Mouse (Mus musculus): Measurements from ENCODE around the gene Rabgap1l. TPM values are rescaled to one million over a fixed set of nuclear protein-coding genes. Genes with fewer than 3 reads are reported as not detected.

Rabgap1l gene
- total and polyA plus RNA-seq, 2 experiments: 6.4 to 78.7 TPM

- no peak overlapping the region for H3K27ac ChIP-seq (replicated peaks; ENCODE audit: insufficient read depth, low read depth, low read length)
- no peak for TF ChIP-seq CTCF (IDR thresholded peaks at IDR 0.05; ENCODE audit: low read depth, low read length)
- no peak for TF ChIP-seq POLR2A (IDR thresholded peaks at IDR 0.05; ENCODE audit: extremely low read depth, insufficient read depth, low read length)
- H3K79me2 ChIP-seq (ENCODE audit: control insufficient read depth, insufficient read depth, low read length): no peaks in the 10 kb centered on the region
- H3K4me3 ChIP-seq (ENCODE audit: insufficient read depth, low read depth, low read length): no peak overlapping the region
- peaks cover 6% of the 10 kb centered on the region for H3K36me3 ChIP-seq (ENCODE audit: control insufficient read depth, insufficient read depth, low read length)
- DNase-seq (ENCODE audit: extremely low read depth, low read depth, low spot score): no peak
- WGBS: 92% methylated on average over 2 of the region's 2 CpGs
- H3K27me3 ChIP-seq (ENCODE audit: control insufficient read depth, insufficient read depth, low read length): no peaks in the 10 kb centered on the region
- H3K9ac ChIP-seq (ENCODE audit: low read depth, low read length): no peak overlapping the region
- H3K4me1 ChIP-seq (ENCODE audit: control insufficient read depth, insufficient read depth, low read length): no peaks in the 10 kb centered on the region; the same call in 1 of the 2 replicates
Measured at GRCm38 (mm10) chr1:160224093-160224492, 568.9 kb downstream of the Rabgap1l start.

DNA sequence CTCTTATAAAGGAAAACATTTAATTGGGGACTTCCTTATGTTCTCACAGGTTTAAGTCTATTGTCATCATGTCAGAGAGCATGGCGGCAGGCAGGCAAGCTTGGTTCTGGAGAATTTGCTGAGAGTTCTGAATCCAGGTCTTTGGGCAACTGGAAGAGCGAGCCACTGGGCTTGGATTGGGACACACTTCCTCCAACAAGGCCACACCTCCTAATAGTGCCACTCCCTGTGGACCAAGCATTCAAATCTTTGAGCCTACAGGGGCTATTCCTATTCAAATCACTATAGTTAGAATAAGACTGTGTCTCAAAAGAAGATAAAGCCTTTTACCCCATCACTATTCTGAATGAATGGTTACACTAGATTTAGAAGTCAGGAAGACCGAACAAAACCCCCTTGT, 575.1 kb downstream of the Rabgap1l start:
- no peak for DNase-seq (ENCODE audit: extremely low read depth, low read depth, low spot score)
- Histone ChIP-seq H3K27me3 (ENCODE audit: control insufficient read depth, insufficient read depth, low read length) (no peaks in the 10 kb centered on the region), H3K4me1 (ENCODE audit: control insufficient read depth, insufficient read depth, low read length) (peaks cover 1% of the 10 kb centered on the region; the same call in 1 of the 2 replicates), H3K27ac (replicated peaks; ENCODE audit: insufficient read depth, low read depth, low read length) (no peak overlapping the region), H3K4me3 (ENCODE audit: insufficient read depth, low read depth, low read length) (no peak overlapping the region), H3K79me2 (ENCODE audit: control insufficient read depth, insufficient read depth, low read length) (no peaks in the 10 kb centered on the region), H3K9ac (ENCODE audit: low read depth, low read length) (no peak overlapping the region), H3K36me3 (ENCODE audit: control insufficient read depth, insufficient read depth, low read length) (no peaks in the 10 kb centered on the region)
- TF ChIP-seq CTCF (IDR thresholded peaks at IDR 0.05; ENCODE audit: low read depth, low read length) (no peak), POLR2A (IDR thresholded peaks at IDR 0.05; ENCODE audit: extremely low read depth, insufficient read depth, low read length) (no peak)
- 97% methylated on average over 3 of the region's 3 CpGs for WGBS

DNA sequence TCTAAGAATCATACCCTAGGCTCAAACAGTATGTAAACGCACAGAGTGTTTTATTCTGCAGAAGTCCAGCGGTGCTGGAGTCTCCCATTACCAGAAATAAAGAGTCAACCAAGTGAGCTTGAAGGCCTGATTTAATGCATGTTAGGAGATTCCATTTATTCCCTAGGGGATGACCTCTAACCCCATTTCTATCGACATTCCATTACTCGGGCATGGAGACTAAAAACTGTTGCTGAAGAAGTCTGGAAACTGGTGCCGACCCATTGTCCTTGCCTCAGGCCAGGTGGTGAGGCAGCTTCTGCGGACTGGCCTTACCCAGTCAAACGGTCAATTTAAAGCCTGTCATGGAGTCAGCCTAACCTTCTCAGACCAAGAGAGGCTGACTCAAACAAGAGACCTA, 578.8 kb downstream of the Rabgap1l start:
- Histone ChIP-seq H3K27me3 (ENCODE audit: control insufficient read depth, insufficient read depth, low read length) (no peaks in the 10 kb centered on the region), H3K27ac (replicated peaks; ENCODE audit: insufficient read depth, low read depth, low read length) (no peak overlapping the region), H3K36me3 (ENCODE audit: control insufficient read depth, insufficient read depth, low read length) (no peaks in the 10 kb centered on the region), H3K4me3 (ENCODE audit: insufficient read depth, low read depth, low read length) (no peak overlapping the region), H3K4me1 (ENCODE audit: control insufficient read depth, insufficient read depth, low read length) (peaks cover 6% of the 10 kb centered on the region), H3K79me2 (ENCODE audit: control insufficient read depth, insufficient read depth, low read length) (peaks cover 7% of the 10 kb centered on the region; the same call in 1 of the 2 replicates), H3K9ac (ENCODE audit: low read depth, low read length) (no peak overlapping the region)
- TF ChIP-seq POLR2A (IDR thresholded peaks at IDR 0.05; ENCODE audit: extremely low read depth, insufficient read depth, low read length): no peak
- no peak for TF ChIP-seq CTCF (IDR thresholded peaks at IDR 0.05; ENCODE audit: low read depth, low read length)
- WGBS: 94% methylated on average over 7 of the region's 7 CpGs
- no peak for DNase-seq (ENCODE audit: extremely low read depth, low read depth, low spot score)

- Histone ChIP-seq H3K4me1 (ENCODE audit: control insufficient read depth, insufficient read depth, low read length) (peaks cover 6% of the 10 kb centered on the region), H3K27me3 (ENCODE audit: control insufficient read depth, insufficient read depth, low read length) (no peaks in the 10 kb centered on the region)
- under 1% methylated on average over 76 of the region's 76 CpGs for WGBS
Measured at GRCm38 (mm10) chr1:160212703-160213669, 580.0 kb downstream of the Rabgap1l start, which contains the start of gene Cacybp. Gene Cacybp (minus strand): TSS chr1:160212875.

GRCm38 (mm10) chr1:160212123-160212691, 580.8 kb downstream of the Rabgap1l start:
- peak; percentile 46 for DNase-seq (ENCODE audit: extremely low read depth, low read depth, low spot score)
- no peak for TF ChIP-seq POLR2A (IDR thresholded peaks at IDR 0.05; ENCODE audit: extremely low read depth, insufficient read depth, low read length)
- TF ChIP-seq CTCF (IDR thresholded peaks at IDR 0.05; ENCODE audit: low read depth, low read length): no peak
- under 1% methylated on average over 45 of the region's 45 CpGs for WGBS
- Histone ChIP-seq H3K4me1 (ENCODE audit: control insufficient read depth, insufficient read depth, low read length) (peaks cover 6% of the 10 kb centered on the region), H3K27me3 (ENCODE audit: control insufficient read depth, insufficient read depth, low read length) (no peaks in the 10 kb centered on the region), H3K9ac (ENCODE audit: low read depth, low read length) (peak overlapping the region; percentile 86), H3K4me3 (ENCODE audit: insufficient read depth, low read depth, low read length) (peak overlapping the region; percentile 86), H3K27ac (replicated peaks; ENCODE audit: insufficient read depth, low read depth, low read length) (peak overlapping the region; percentile 79), H3K36me3 (ENCODE audit: control insufficient read depth, insufficient read depth, low read length) (peaks cover 7% of the 10 kb centered on the region), H3K79me2 (ENCODE audit: control insufficient read depth, insufficient read depth, low read length) (peaks cover 14% of the 10 kb centered on the region; the same call in 1 of the 2 replicates)

More at GRCm38 (mm10) chr1:160212703-160213669, 580.0 kb downstream of the Rabgap1l start, which contains the start of gene Cacybp:
- Histone ChIP-seq H3K4me3 (ENCODE audit: insufficient read depth, low read depth, low read length) (peak within 1 kb of the TSS; percentile 86), H3K27ac (replicated peaks; ENCODE audit: insufficient read depth, low read depth, low read length) (peak within 1 kb of the TSS; percentile 94), H3K36me3 (ENCODE audit: control insufficient read depth, insufficient read depth, low read length) (no peaks in the 10 kb centered on the region), H3K79me2 (ENCODE audit: control insufficient read depth, insufficient read depth, low read length) (peaks cover 9% of the 10 kb centered on the region; the same call in 1 of the 2 replicates), H3K9ac (ENCODE audit: low read depth, low read length) (peak within 1 kb of the TSS; percentile 86)
- TF ChIP-seq POLR2A (IDR thresholded peaks at IDR 0.05; ENCODE audit: extremely low read depth, insufficient read depth, low read length) (peak; percentile 75), CTCF (IDR thresholded peaks at IDR 0.05; ENCODE audit: low read depth, low read length) (peak; percentile 89)
- DNase-seq (ENCODE audit: extremely low read depth, low read depth, low spot score): peak; percentile 92
